ENCODE assay signal across 18 mouse cellular contexts in the genomic region with DNA sequence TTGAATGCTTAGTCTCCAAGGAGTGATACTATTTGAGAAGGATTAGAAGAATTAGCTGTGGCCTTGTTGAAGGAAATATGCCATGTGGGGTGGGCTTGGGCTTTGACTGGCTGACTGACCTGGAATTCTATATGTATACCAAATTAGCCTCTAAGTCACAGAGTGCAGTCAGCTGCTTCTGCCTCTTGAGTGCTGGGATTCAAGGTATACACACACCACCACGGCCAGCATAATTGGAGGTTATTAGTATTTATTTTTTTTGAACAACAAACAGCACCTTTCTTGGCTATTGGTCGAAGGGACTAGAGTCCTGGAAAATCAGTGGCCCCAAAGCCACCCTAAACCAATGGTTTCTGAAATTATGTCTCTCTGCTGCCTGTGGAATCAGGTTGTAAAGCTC. TPM values are rescaled to one million over a fixed set of nuclear protein-coding genes. Genes with fewer than 3 reads are reported as not detected.
A peak's percentile ranks its signal among the peaks of the same experiment; 100 is the strongest.
DNase-seq lines count a peak whose midpoint lies in the region; ATAC-seq and TF ChIP-seq lines count a peak whose summit lies in the region.
"Had no signal": no experiment of that assay in that cellular context is flagged by ENCODE, and none has a peak within 500 bp of the region (broad histone marks: within the 10 kb centered on the region; RNA-seq: fewer than 3 reads in every experiment).

No protein-coding gene starts in this region.

- no peak for TF ChIP-seq POLR2A in cerebellum, adult 2 months (IDR thresholded peaks at IDR 0.05; ENCODE audit: borderline replicate concordance, insufficient read depth, low read length)

- H3K9ac ChIP-seq in heart, embryonic 12.5 days = no peak overlapping the region
- H3K9ac ChIP-seq in midbrain, embryonic 11.5 days (ENCODE audit: low read length) = no peak overlapping the region
- H3K9ac ChIP-seq in midbrain, embryonic 13.5 days (replicated peaks) = no peak overlapping the region
- H3K9ac ChIP-seq: embryonic facial prominence, embryonic 12.5 days; forebrain, embryonic 13.5 days; forebrain, embryonic 15.5 days had no signal

- DNase-seq in heart, embryonic 10.5 days (ENCODE audit: low spot score) = peak; percentile 16
- DNase-seq in midbrain, embryonic 11.5 days (ENCODE audit: low spot score, missing footprints) = peak; percentile 71
- DNase-seq in limb, embryonic 10.5 days (ENCODE audit: low spot score) = peak; percentile 22
- DNase-seq in cerebellum, adult 2 months = no peak
- DNase-seq: adrenal gland, adult 2 months; adrenal gland, postnatal 10 days; adrenal gland, postnatal 25 days; cerebellum, adult 11 months; cerebellum, adult 18-20 months; cerebellum, adult 9-10 months; cerebellum, postnatal 10 days; cerebellum, postnatal 25 days had no signal

- H3K4me1 ChIP-seq in heart, embryonic 10.5 days = no peaks in the 10 kb centered on the region
- H3K4me1 ChIP-seq in heart, embryonic 12.5 days (replicated peaks) = no peaks in the 10 kb centered on the region
- H3K4me1 ChIP-seq in midbrain, embryonic 11.5 days (ENCODE audit: control insufficient read depth, insufficient read depth, low read length) = no peaks in the 10 kb centered on the region
- H3K4me1 ChIP-seq in midbrain, embryonic 13.5 days (replicated peaks) = no peaks in the 10 kb centered on the region
- no peaks in the 10 kb centered on the region for H3K4me1 ChIP-seq in limb, embryonic 10.5 days
- H3K4me1 ChIP-seq in cerebellum, adult 2 months (ENCODE audit: control insufficient read depth, insufficient read depth, low read length) = no peaks in the 10 kb centered on the region
- H3K4me1 ChIP-seq: embryonic facial prominence, embryonic 10.5 days; embryonic facial prominence, embryonic 12.5 days; forebrain, embryonic 13.5 days; forebrain, embryonic 15.5 days had no signal

- 71% methylated on average over 2 of the region's 2 CpGs for WGBS in heart, embryonic 10.5 days
- 66% methylated on average over 2 of the region's 2 CpGs for WGBS in heart, embryonic 12.5 days
- WGBS in midbrain, embryonic 11.5 days = 80% methylated on average over 2 of the region's 2 CpGs
- 88% methylated on average over 2 of the region's 2 CpGs for WGBS in midbrain, embryonic 13.5 days
- 78% methylated on average over 2 of the region's 2 CpGs for WGBS in limb, embryonic 10.5 days
- 74% methylated on average over 2 of the region's 2 CpGs for WGBS in cerebellum, adult 2 months

- H3K36me3 ChIP-seq in heart, embryonic 10.5 days = no peaks in the 10 kb centered on the region
- H3K36me3 ChIP-seq in heart, embryonic 12.5 days = no peaks in the 10 kb centered on the region
- H3K36me3 ChIP-seq in midbrain, embryonic 11.5 days (ENCODE audit: control insufficient read depth, insufficient read depth, low read length) = no peaks in the 10 kb centered on the region
- H3K36me3 ChIP-seq in midbrain, embryonic 13.5 days = no peaks in the 10 kb centered on the region
- H3K36me3 ChIP-seq in limb, embryonic 10.5 days = no peaks in the 10 kb centered on the region
- H3K36me3 ChIP-seq: embryonic facial prominence, embryonic 10.5 days; embryonic facial prominence, embryonic 12.5 days; forebrain, embryonic 15.5 days had no signal

- H3K4me3 ChIP-seq in heart, embryonic 10.5 days = no peak overlapping the region
- no peak overlapping the region for H3K4me3 ChIP-seq in heart, embryonic 12.5 days
- no peak overlapping the region for H3K4me3 ChIP-seq in midbrain, embryonic 11.5 days (ENCODE audit: low read depth, low read length)
- H3K4me3 ChIP-seq in midbrain, embryonic 13.5 days (replicated peaks) = no peak overlapping the region
- no peak overlapping the region for H3K4me3 ChIP-seq in limb, embryonic 10.5 days
- H3K4me3 ChIP-seq in cerebellum, adult 2 months (replicated peaks; ENCODE audit: insufficient read depth, low read depth, low read length) = no peak overlapping the region
- H3K4me3 ChIP-seq: embryonic facial prominence, embryonic 10.5 days; embryonic facial prominence, embryonic 12.5 days; forebrain, embryonic 13.5 days; forebrain, embryonic 15.5 days had no signal

- H3K4me2 ChIP-seq in heart, embryonic 12.5 days = no peak overlapping the region
- no peak overlapping the region for H3K4me2 ChIP-seq in midbrain, embryonic 11.5 days
- no peak overlapping the region for H3K4me2 ChIP-seq in midbrain, embryonic 13.5 days (replicated peaks)
- H3K4me2 ChIP-seq: embryonic facial prominence, embryonic 12.5 days; forebrain, embryonic 13.5 days; forebrain, embryonic 15.5 days had no signal

- ATAC-seq in heart, embryonic 12.5 days (ENCODE audit: insufficient number of reproducible peaks, low FRiP score) = no peak
- ATAC-seq in midbrain, embryonic 11.5 days (ENCODE audit: low FRiP score) = no peak
- ATAC-seq in midbrain, embryonic 13.5 days = no peak
- ATAC-seq: forebrain, embryonic 13.5 days; forebrain, embryonic 15.5 days had no signal

- TF ChIP-seq CTCF in cerebellum, adult 2 months (IDR thresholded peaks at IDR 0.05; ENCODE audit: borderline replicate concordance, insufficient read depth, low read depth, low read length) = no peak

- no peak overlapping the region for H3K27ac ChIP-seq in heart, embryonic 10.5 days
- H3K27ac ChIP-seq in heart, embryonic 12.5 days (ENCODE audit: poor library complexity, severe bottlenecking) = no peak overlapping the region
- H3K27ac ChIP-seq in midbrain, embryonic 11.5 days (ENCODE audit: low read depth, low read length) = no peak overlapping the region
- H3K27ac ChIP-seq in midbrain, embryonic 13.5 days = no peak overlapping the region
- no peak overlapping the region for H3K27ac ChIP-seq in limb, embryonic 10.5 days
- H3K27ac ChIP-seq in cerebellum, adult 2 months (ENCODE audit: insufficient read depth, low read length) = no peak overlapping the region
- H3K27ac ChIP-seq: embryonic facial prominence, embryonic 10.5 days; embryonic facial prominence, embryonic 12.5 days; forebrain, embryonic 13.5 days; forebrain, embryonic 15.5 days had no signal

- no peaks in the 10 kb centered on the region for H3K9me3 ChIP-seq in heart, embryonic 10.5 days
- peaks cover 3% of the 10 kb centered on the region; the same call in 1 of the 2 replicates for H3K9me3 ChIP-seq in heart, embryonic 12.5 days (replicated peaks)
- H3K9me3 ChIP-seq in midbrain, embryonic 11.5 days (ENCODE audit: control insufficient read depth, low read length) = no peaks in the 10 kb centered on the region
- peaks cover 5% of the 10 kb centered on the region; the same call in 1 of the 2 replicates for H3K9me3 ChIP-seq in midbrain, embryonic 13.5 days
- no peaks in the 10 kb centered on the region for H3K9me3 ChIP-seq in limb, embryonic 10.5 days (replicated peaks)
- H3K9me3 ChIP-seq: embryonic facial prominence, embryonic 10.5 days; embryonic facial prominence, embryonic 12.5 days; forebrain, embryonic 13.5 days; forebrain, embryonic 15.5 days had no signal

- no peaks in the 10 kb centered on the region for H3K27me3 ChIP-seq in heart, embryonic 10.5 days (ENCODE audit: insufficient read depth, poor library complexity, severe bottlenecking)
- H3K27me3 ChIP-seq in heart, embryonic 12.5 days (replicated peaks) = no peaks in the 10 kb centered on the region
- H3K27me3 ChIP-seq in midbrain, embryonic 11.5 days (ENCODE audit: control insufficient read depth, insufficient read depth, low read length) = no peaks in the 10 kb centered on the region
- H3K27me3 ChIP-seq in midbrain, embryonic 13.5 days = no peaks in the 10 kb centered on the region
- H3K27me3 ChIP-seq in limb, embryonic 10.5 days (ENCODE audit: low read depth, poor library complexity, severe bottlenecking) = no peaks in the 10 kb centered on the region
- H3K27me3 ChIP-seq in cerebellum, adult 2 months (ENCODE audit: control insufficient read depth, insufficient read depth, low read length) = no peaks in the 10 kb centered on the region
- H3K27me3 ChIP-seq: embryonic facial prominence, embryonic 12.5 days; forebrain, embryonic 13.5 days; forebrain, embryonic 15.5 days had no signal

RNA-seq across cellular contexts. Expression of a gene that starts 24.6 kb away (rescaled TPM):
- polyA plus RNA-seq in heart, embryonic 10.5 days (2016; fragmentation: Nextera tagmentation; extraction: Ambion mirVana) = 26.1 and 28.0 TPM in 2 replicates
- 21.0 and 21.3 TPM in 2 replicates for polyA plus RNA-seq in heart, embryonic 12.5 days (2016; fragmentation: Nextera tagmentation; extraction: Ambion mirVana)
- polyA plus RNA-seq in midbrain, embryonic 11.5 days (2014; fragmentation: Nextera tagmentation; extraction: Ambion mirVana) = 26.2 and 26.9 TPM in 2 replicates
- polyA plus RNA-seq in midbrain, embryonic 13.5 days (2015; fragmentation: Nextera tagmentation; extraction: Ambion mirVana) = 45.5 and 46.5 TPM in 2 replicates
- 39.0 and 67.2 TPM in 2 replicates for polyA plus RNA-seq in limb, embryonic 10.5 days (2016; fragmentation: Nextera tagmentation; extraction: Ambion mirVana)
- 93.0 and 93.4 TPM in 2 replicates for polyA plus RNA-seq in cerebellum, adult 2 months (2012; rRNA removed)

Comparison
In these comparisons a context has a peak if more than half of its experiments do, and no peak if none do; other contexts are left out.
1. DNase-seq: peak in heart, embryonic 10.5 days (single experiment), midbrain, embryonic 11.5 days (single experiment) and limb, embryonic 10.5 days (single experiment); none in cerebellum, adult 2 months (0 of 2).